Mouse (Mus musculus) adrenal gland, postnatal 4 days (tissue): ENCODE measurements around the gene Osbpl10. TPM values are rescaled to one million over a fixed set of nuclear protein-coding genes. Genes with fewer than 3 reads are reported as not detected.
"Not testable (repeated sequence)": the region's sequence is repeated elsewhere in the genome, so short reads cannot be mapped to it uniquely, and the experiment has no call there.

Experiments
- DNase-seq, 2 experiments: peaks; one replicate each; pipeline ENCODE4 v3.0.0; 2021 to 2022; ENCODE audit warnings: low spot score in 2 of 2, mixed read lengths in 2 of 2
- total RNA-seq, 2 experiments: library from RNA; stranded (reverse); gene quantifications; 2 replicates each; pipeline ENCODE4 v1.2.3; 2021

The Osbpl10 gene
- total RNA-seq, 2 experiments from 2014 or later = 14.9 to 15.5 TPM

DNA sequence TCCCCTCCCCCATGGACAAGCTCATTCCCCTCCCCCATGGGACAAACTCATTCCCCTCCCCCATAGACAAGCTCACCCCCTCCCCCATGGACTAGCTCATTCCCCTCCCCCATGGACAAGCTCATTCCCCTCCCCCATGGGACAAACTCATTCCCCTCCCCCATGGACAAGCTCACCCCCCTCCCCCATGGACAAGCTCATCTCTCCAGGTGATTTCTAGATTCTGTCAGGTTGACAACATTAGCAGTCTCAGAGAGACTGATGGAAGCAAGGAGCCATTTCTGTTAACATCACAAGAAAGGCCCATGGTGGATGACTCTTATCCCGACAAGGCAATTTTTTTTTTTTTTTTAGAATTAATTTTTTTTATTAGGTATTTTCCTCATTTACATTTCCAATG is 52.7 kb downstream of the Osbpl10 start:
- not testable (repeated sequence) for DNase-seq

GRCm38 (mm10) chr9:115032786-115033185 is 54.4 kb downstream of the Osbpl10 start:
- DNase-seq = no peak

- DNase-seq = no peak
Observed at GRCm38 (mm10) chr9:115034271-115034670, 55.9 kb downstream of the Osbpl10 start.

- no peak for DNase-seq
Observed at GRCm38 (mm10) chr9:115034788-115035187, 56.4 kb downstream of the Osbpl10 start.

DNA sequence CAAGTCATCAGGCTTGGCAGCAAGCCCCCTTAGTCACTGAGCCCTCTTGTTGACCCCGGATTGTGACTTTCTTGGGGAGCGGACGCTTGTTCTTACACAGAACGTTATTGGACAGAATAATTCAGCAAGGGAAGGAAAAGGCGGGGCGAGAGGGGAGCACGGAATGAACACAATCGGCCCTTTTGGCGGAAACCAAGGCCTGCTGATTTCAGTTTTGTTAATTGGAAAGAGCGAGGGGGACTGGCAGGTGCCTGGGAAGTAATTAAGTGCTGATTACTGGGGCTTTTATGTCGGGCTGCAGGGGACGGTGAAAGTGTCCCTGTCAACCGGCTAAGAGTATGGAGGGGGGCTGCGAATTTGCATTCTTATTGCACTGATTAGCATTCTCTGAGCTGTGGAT is 59.8 kb downstream of the Osbpl10 start:
- no peak for DNase-seq

DNA sequence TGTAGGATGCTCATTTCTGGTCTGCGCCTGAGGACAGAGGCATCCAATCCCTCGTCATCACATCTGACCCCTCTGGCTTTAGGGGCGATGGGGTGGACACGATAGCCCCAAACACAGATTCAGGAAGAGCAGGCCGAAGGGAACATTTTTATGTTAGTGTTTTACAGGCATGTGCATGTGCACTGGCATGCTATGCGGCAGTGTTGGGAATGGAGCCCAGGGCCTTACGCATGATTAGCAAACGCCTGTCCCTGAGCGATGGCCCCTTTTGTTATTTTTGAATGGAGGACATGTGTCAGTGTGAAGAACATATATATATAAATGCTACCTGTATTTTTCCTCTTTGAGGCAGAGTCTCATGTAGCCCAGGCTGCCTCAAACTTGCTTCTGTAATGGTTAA is 60.3 kb downstream of the Osbpl10 start:
- no peak for DNase-seq

GRCm38 (mm10) chr9:115039245-115039644 is 60.9 kb downstream of the Osbpl10 start:
- DNase-seq = no peak

DNA sequence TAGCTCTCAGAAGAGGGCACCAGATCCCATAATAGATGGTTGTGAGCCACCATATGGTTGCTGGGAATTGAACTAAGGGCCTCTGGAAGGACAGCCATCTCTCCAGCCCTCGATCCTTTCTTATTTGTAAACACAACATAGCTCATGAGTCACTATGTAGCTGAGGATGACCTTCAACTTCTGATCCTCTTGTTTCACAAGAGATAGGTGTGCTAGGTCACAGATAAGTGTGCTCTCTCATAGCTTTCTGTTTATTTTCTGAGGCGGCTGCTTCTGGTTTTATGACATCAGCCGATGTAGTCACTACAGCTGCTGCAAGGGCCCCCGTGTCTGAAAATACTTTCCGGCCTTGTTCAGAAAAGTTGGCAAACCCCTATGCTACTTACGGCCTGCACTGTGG is 64.2 kb downstream of the Osbpl10 start:
- DNase-seq = no peak

GRCm38 (mm10) chr9:115042971-115043706 is 64.8 kb downstream of the Osbpl10 start:
- no peak for DNase-seq

DNA sequence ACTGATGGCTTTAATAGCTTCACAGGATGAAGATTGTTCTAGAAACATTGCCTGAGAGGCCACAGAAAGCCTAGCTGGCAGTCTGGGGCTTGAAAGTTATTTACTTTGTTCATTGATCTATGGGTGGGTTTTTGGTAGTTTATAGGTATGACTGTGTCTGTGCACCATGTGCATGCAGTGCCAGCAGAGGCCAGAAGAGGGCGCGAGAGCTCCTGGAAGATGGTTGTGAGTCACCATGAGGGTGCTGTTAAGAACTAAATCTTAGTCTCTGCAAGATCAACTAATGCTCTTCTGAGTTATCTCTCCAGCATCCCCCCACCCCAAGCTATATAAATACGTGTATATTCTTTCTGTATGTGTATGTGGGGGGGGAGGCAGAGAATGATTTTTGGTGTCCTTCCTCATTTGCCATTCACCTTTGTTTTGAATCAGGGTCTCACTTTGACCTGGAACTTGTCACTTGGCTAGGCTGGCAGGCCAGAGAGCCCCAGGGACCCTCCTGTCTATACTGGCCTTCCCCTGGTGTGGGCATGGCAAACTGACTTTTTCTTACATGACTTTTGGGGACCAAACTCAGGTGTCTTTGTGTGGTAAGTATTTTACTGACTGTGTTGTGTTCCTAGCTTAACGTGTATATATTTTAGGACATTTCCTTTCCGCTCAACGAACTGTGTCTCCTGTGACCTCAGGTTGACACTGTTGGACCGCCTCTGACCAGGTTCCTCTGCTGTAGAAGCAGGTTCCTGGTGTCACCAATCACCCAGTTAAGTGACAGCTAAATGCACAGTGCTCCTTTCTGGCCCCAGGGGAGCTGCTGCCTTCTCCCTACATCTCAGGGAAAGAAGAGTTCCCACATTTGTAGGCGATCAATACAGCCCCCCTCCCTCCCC is 65.8 kb downstream of the Osbpl10 start:
- DNase-seq = no peak

- no peak for DNase-seq
Observed at GRCm38 (mm10) chr9:115045087-115045800, 66.9 kb downstream of the Osbpl10 start.

- DNase-seq = no peak
Observed at GRCm38 (mm10) chr9:115046701-115047100, 68.3 kb downstream of the Osbpl10 start.

- DNase-seq = no peak
Observed at GRCm38 (mm10) chr9:115048340-115048739, 70.0 kb downstream of the Osbpl10 start.

DNA sequence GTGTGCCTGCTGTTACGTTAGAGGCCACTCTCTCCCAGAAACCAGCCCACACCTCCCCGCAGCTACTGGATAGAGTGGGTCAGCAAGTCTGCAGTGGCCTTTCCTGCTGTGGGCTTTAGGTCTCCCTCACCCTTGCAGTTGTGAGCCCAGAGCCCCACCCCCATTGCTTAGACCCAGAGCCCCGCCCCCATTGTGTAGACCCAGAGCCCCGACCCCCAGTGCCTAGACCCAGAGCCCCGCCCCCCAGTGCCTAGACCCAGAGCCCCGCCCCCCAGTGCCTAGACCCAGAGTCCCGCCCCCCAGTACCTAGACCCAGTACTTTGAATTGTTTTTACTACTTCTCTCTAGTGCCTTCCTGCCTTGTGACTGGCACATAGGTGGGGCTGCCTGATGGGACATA is 70.5 kb downstream of the Osbpl10 start:
- no peak for DNase-seq

DNA sequence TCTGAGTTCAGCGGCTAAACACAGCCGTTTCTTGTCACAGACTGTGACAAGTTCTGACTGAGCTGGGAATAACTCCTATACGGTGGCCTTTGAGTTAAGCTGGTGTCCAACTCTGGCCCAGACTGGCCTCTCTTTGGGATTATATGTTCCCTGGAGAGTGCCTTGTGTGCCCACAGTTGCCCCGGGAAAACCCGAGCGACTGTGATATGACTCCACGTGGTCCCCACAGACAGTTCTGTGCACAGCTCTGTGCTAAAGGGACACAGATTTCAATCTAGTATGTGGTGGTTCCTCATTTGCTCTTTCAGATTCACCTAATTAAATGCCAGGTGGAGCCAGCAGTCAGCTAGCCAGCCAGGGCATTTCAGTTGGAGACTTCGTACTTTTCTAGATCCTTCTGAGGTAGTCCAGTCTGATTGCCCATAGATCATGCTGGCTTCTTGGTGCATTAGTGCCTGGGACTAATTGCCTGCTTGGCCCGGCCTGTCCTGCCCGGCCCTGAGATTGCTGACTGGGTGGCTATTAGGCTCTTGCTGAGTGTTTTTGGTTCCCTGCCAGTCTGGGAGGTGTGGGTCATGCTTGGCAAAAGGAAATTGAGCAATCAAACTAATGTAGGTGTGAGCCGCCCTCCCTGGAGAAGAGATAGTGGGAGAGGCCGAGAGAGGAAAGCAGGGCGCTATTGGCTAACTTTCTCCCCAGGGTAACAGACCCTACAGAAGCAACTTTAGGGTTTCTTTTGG is 71.8 kb downstream of the Osbpl10 start:
- no peak for DNase-seq

GRCm38 (mm10) chr9:115051976-115052375 is 73.6 kb downstream of the Osbpl10 start:
- DNase-seq = no peak

DNA sequence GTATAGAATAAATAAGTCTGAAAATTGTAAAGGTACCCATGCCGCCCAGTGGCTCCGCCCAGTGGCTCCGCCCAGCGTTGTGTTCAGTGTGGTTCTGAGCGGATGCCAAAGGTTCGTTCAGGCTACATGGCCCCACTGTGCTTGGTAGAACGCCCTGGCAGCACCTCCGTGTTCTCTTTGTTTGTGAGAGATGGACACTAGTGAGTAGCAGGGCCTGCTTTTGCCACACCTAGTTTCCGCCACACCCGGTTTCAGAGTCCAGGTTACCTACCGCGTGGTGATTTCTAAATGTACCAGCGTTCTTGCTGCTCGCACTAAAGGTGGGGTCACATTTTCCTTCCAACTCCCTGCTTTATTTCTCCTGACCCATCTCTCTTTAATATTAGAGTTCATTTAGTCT is 75.4 kb downstream of the Osbpl10 start:
- no peak for DNase-seq

DNA sequence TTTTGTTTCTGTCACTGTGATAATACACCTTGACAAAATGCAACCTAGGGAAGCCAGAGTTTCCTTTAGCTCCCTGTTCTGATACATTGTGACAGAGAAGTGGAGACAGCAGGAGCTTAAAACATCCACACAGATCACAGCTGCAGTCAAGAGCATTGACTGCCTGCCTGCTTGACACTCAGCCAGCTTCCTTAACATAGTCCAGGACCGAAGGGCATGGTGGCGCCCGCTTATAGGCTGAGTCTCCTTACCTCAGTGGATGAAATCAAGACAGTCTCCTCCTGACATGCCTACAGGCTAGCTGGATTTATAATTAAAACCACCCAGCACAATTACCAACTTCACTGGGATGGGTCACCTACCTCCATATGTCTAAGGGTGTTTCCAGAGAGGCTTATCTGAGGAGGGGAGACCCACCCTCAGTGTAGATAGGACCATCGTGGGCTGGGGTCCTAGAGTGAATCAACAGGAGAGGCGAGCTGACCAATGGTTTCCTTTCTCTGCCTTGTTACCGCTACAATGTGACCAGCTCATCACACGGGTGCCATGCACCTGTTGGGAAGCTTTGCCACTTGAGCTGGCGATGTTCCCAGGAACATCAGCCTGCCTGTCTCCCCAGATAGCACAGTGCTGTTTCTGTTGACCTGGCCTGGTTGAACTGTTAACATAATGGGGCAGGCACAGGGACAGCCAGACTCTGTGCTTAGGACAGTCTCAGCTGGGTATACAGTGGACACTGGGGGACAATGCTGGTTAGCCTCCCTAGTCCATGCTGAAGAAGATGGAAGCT is 76.9 kb downstream of the Osbpl10 start:
- DNase-seq = no peak

DNA sequence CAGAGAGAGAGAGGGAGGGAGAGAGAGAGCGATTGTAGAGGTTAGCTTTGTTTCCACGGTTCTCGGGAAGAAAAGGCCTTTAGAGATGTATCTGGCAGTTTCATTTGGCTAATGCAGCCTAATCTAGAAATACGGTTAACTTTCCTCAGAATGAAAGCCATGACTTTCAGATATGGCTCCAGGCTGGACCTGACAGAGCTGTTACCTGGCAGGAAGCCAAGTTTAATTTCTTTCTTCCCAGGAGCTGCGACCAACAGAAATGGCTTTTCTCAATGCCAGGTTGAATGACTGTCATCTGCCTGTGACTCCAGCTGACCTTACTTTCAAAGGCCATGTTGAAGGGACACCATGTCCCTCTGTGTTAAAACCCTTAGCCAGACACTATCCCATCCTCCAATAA is 80.4 kb downstream of the Osbpl10 start:
- no peak for DNase-seq

- no peak for DNase-seq
Observed at GRCm38 (mm10) chr9:115064834-115065233, 86.5 kb downstream of the Osbpl10 start.
